Mouse (Mus musculus) ES-E14 (cell line): ENCODE measurements around the gene Prickle4. TPM values are rescaled to one million over a fixed set of nuclear protein-coding genes. Genes with fewer than 3 reads are reported as not detected.

Experiments used
- DNase-seq: peaks from one replicate; pipeline ENCODE4 v3.0.0-alpha.2; 2013; ENCODE audit warnings: low read depth, low spot score
- H3K27ac ChIP-seq: 2 replicates; pipeline ENCODE4 v1.5.1; 2012; ENCODE audit warnings: low read depth, mild to moderate bottlenecking, low read length, moderate library complexity, mixed read lengths; ENCODE audit not compliant: poor library complexity, insufficient read depth, severe bottlenecking
- H3K36me3 ChIP-seq: 2 replicates; pipeline ENCODE4 v1.6.1; 2012; ENCODE audit warnings: mild to moderate bottlenecking, low read length, moderate library complexity, mixed read lengths; ENCODE audit not compliant: control insufficient read depth, poor library complexity, insufficient read depth, severe bottlenecking
- H3K4me1 ChIP-seq, 2 experiments: fragments of 150-350 bp in 1 of 2; sonication (generic) in 1 of 2; 2 replicates each; pipeline ENCODE4 v1.6.1; 2012; ENCODE audit warnings: low read length in 2 of 2, mild to moderate bottlenecking in 1 of 2, mixed read lengths in 1 of 2; ENCODE audit not compliant: control insufficient read depth in 2 of 2, insufficient read depth in 2 of 2, poor library complexity in 1 of 2
- H3K4me3 ChIP-seq, 2 experiments: fragments of 150-350 bp in 1 of 2; sonication (generic) in 1 of 2; 2 replicates each; pipeline ENCODE4 v1.5.1; 2012; ENCODE audit warnings: low read length in 2 of 2, low read depth in 1 of 2, mild to moderate bottlenecking in 1 of 2, mixed read lengths in 1 of 2; ENCODE audit not compliant: insufficient read depth in 1 of 2, poor library complexity in 1 of 2, severe bottlenecking in 1 of 2
- H3K9ac ChIP-seq: 2 replicates; pipeline ENCODE4 v1.6.1; 2012; ENCODE audit warnings: low read depth, mild to moderate bottlenecking, low read length, mixed read lengths; ENCODE audit not compliant: poor library complexity, insufficient read depth, severe bottlenecking
- H3K9me3 ChIP-seq: fragments of 150-350 bp; sonication (generic); 2 replicates; pipeline ENCODE4 v1.6.1; 2012; ENCODE audit warnings: low read depth, mild to moderate bottlenecking, low read length; ENCODE audit not compliant: control insufficient read depth, insufficient read depth
- CHD2 ChIP-seq: IDR thresholded peaks from 2 replicates; pipeline ENCODE4 v1.6.1; 2014; ENCODE audit warnings: mild to moderate bottlenecking, low read depth, low read length, inconsistent platforms
- HCFC1 ChIP-seq: IDR thresholded peaks from 2 replicates; pipeline ENCODE4 v1.6.1; 2012; ENCODE audit warnings: low read length, inconsistent platforms, borderline replicate concordance; ENCODE audit not compliant: insufficient read depth
- MAFK ChIP-seq: IDR thresholded peaks from 2 replicates; pipeline ENCODE4 v1.6.1; 2014; ENCODE audit warnings: mild to moderate bottlenecking, low read depth, low read length, inconsistent platforms; ENCODE audit not compliant: insufficient read depth
- ZC3H11A ChIP-seq: IDR thresholded peaks from 2 replicates; pipeline ENCODE4 v1.6.1; 2012; ENCODE audit warnings: low read depth, mild to moderate bottlenecking, inconsistent platforms, low read length, borderline replicate concordance
- ZNF384 ChIP-seq: IDR thresholded peaks from 2 replicates; pipeline ENCODE4 v1.6.1; 2012; ENCODE audit warnings: low read depth, low read length, inconsistent platforms
- in situ Hi-C, 2 experiments: fragments of 600-800 bp; cut with MboI; formaldehyde crosslinking; loops; one replicate each; pipeline ENCODE4 v1.15.1; 2025; ENCODE audit warnings: low sequenced_read_pairs in 2 of 2, inconsistent platforms in 1 of 2; ENCODE audit not compliant: unreplicated experiment in 2 of 2
- total RNA-seq: library from RNA; depleted of rRNA; stranded (reverse); fragments of 300-350 nt; gene quantifications from 2 replicates; pipeline ENCODE4 v1.2.3, GENCODE M21; 2012

The Prickle4 gene
- total RNA-seq, 1 experiment, result 0.71 TPM

- DNase-seq, result no peak
- in situ Hi-C loops, result no loop called here
- peaks cover 7% of the 10 kb centered on the region; the same call in 1 of the 2 replicates for H3K36me3 ChIP-seq
- H3K4me1 ChIP-seq, result peaks cover 0 to 6% of the 10 kb centered on the region in 2 experiments; a peak in 1 of 4 replicates
- peak overlapping the region; percentile 77 for H3K9ac ChIP-seq
- no peaks in the 10 kb centered on the region for H3K9me3 ChIP-seq
- TF ChIP-seq CHD2 (no peak), HCFC1 (no peak), ZC3H11A (no peak), MAFK (no peak), ZNF384 (no peak)
- H3K4me3 ChIP-seq, result peak overlapping the region; percentile 86 to 90
- H3K27ac ChIP-seq, result no peak overlapping the region
Measured at GRCm38 (mm10) chr17:47695337-47695710, 788 bp upstream of the Prickle4 start.

- no peak within 1 kb of the TSS; the same call in 1 of the 2 replicates for H3K27ac ChIP-seq
- TF ChIP-seq ZC3H11A (no peak), ZNF384 (no peak), HCFC1 (no peak), MAFK (no peak), CHD2 (no peak)
- no peak for DNase-seq
- H3K4me3 ChIP-seq, result peak within 1 kb of the TSS; percentile 86 to 90
- in situ Hi-C loops, result no loop called here
- H3K9ac ChIP-seq, result peak within 1 kb of the TSS; percentile 77
- no peaks in the 10 kb centered on the region for H3K9me3 ChIP-seq
- peaks cover 3% of the 10 kb centered on the region; the same call in 1 of the 2 replicates for H3K36me3 ChIP-seq
- peaks cover 0 to 4% of the 10 kb centered on the region in 2 experiments; a peak in 1 of 4 replicates for H3K4me1 ChIP-seq
Measured at GRCm38 (mm10) chr17:47694442-47694502, 264 bp downstream of the Prickle4 start, which contains the start of gene Gm21981. Gene Gm21981, minus strand, starts transcription at chr17:47694455.

GRCm38 (mm10) chr17:47693671-47694441 is 680 bp downstream of the Prickle4 start:
- Histone ChIP-seq H3K4me3 (peak overlapping the region; percentile 86 to 90), H3K27ac (no peak overlapping the region; the same call in 1 of the 2 replicates), H3K36me3 (peaks cover 3% of the 10 kb centered on the region; the same call in 1 of the 2 replicates), H3K9me3 (no peaks in the 10 kb centered on the region), H3K9ac (peak overlapping the region; percentile 56; the same call in 1 of the 2 replicates), H3K4me1 (peaks cover 0 to 4% of the 10 kb centered on the region in 2 experiments; a peak in 1 of 4 replicates)
- no peak for TF ChIP-seq ZC3H11A
- TF ChIP-seq HCFC1, result no peak
- no peak for TF ChIP-seq CHD2
- no peak for TF ChIP-seq ZNF384
- no peak for TF ChIP-seq MAFK
- DNase-seq, result no peak
- in situ Hi-C loops, result no loop called here

- no peak overlapping the region for H3K9ac ChIP-seq
- H3K27ac ChIP-seq, result no peak overlapping the region
- peaks cover 2% of the 10 kb centered on the region; the same call in 1 of the 2 replicates for H3K36me3 ChIP-seq
- TF ChIP-seq HCFC1, result no peak
- no peak for TF ChIP-seq ZC3H11A
- no peak for TF ChIP-seq CHD2
- no peak for TF ChIP-seq ZNF384
- no peak for TF ChIP-seq MAFK
- DNase-seq, result no peak
- peaks cover 3 to 7% of the 10 kb centered on the region in 2 experiments; a peak in 1 of 4 replicates for H3K4me1 ChIP-seq
- no peaks in the 10 kb centered on the region for H3K9me3 ChIP-seq
- H3K4me3 ChIP-seq, result no peak overlapping the region
- in situ Hi-C loops, result no loop called here
Measured at GRCm38 (mm10) chr17:47691650-47692049, 2.9 kb downstream of the Prickle4 start.
